Mouse (Mus musculus): Measurements from ENCODE around the gene Eef1g.

- TF ChIP-seq CTCF (IDR thresholded peaks at IDR 0.05), result no peak
- TF ChIP-seq EP300 (IDR thresholded peaks at IDR 0.05), result no peak; the same call in 1 of the 2 replicates
Measured at GRCm38 (mm10) chr19:8982303-8983149, 15.7 kb downstream of the Eef1g start.

All from lung, postnatal 0 days (tissue).